Mouse (Mus musculus) bone marrow, adult 2 months (tissue): Measurements from ENCODE around the gene Glis3. TPM values are rescaled to one million over a fixed set of nuclear protein-coding genes. Genes with fewer than 3 reads are reported as not detected.

Source experiments
- H3K27ac ChIP-seq: fragments of 200-500 bp; 2 replicates; pipeline ENCODE4 v1.5.1; 2012; ENCODE audit warnings: low read depth, mild to moderate bottlenecking, control low read depth, inconsistent platforms, low read length; ENCODE audit not compliant: control insufficient read depth, poor library complexity, insufficient read depth
- H3K4me1 ChIP-seq: fragments of 200-500 bp; 2 replicates; pipeline ENCODE4 v1.6.1; 2011; ENCODE audit warnings: low read length; ENCODE audit not compliant: control insufficient read depth, insufficient read depth
- H3K4me3 ChIP-seq: fragments of 200-500 bp; replicated peaks from 2 replicates; pipeline ENCODE3; 2011; ENCODE audit warnings: mild to moderate bottlenecking, low read depth, low read length, control low read depth; ENCODE audit not compliant: control insufficient read depth
- CTCF ChIP-seq: fragments of 200-500 bp; IDR thresholded peaks from 2 replicates; pipeline ENCODE4 v1.5.1; 2011; ENCODE audit warnings: low read length, control low read depth; ENCODE audit not compliant: control insufficient read depth, insufficient read depth
- POLR2A ChIP-seq: fragments of 200-500 bp; IDR thresholded peaks from 2 replicates; pipeline ENCODE4 v1.6.1; 2011; ENCODE audit warnings: low read depth, mild to moderate bottlenecking, control low read depth, low read length, borderline replicate concordance; ENCODE audit not compliant: control insufficient read depth
- WGBS: fragments of 180-500 bp; shearing (Covaris S2); methylation state at CpG from one replicate; pipeline ENCODE4 v1.1.7; 2018; 5-methylcytosine and 5-hydroxymethylcytosine counted together
- polyA plus RNA-seq: library from polyadenylated mRNA; stranded (reverse); fragments of >200 nt; gene quantifications from 2 replicates; pipeline ENCODE4 v1.2.4, GENCODE M21; 2011; ENCODE audit warnings: low replicate concordance; ENCODE audit not compliant: missing spikeins, insufficient read depth, insufficient read length

The Glis3 gene
- polyA plus RNA-seq, 1 experiment, result 2.5 TPM

DNA sequence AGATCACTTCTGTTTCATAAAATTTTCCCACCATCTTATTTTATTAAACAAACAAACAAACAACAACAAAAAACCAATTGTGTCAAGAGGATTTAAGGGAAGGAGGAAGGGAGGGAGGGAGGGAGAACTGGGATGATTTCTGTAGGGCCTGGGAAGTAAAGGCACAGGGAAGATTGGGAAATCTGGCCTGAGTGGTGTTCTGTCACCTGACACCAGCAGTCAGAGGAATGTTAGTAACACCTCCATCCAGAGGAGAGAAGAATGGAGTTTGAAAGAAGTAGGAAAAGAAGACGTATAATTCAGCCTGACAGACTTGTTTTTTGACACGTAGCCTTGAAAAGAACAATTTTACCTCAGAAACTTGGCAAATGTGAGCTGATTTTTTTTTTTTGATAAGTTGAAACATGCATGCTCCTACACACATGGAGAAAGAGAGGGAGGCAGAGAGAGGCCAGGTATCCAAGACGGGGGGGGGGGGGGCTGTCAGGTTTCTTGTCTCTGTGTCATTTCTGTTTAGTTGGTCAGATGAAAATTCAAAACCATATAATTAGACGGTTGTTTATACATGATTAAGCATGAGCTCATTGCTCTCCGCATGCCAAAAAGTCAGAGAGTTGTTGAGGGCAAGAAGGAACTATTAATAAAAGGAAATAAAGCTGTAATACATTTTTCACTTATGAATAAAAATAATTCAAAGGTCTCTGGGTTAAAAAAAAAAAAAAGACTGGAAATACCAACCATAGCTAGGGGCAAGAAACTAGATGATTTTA, 122.1 kb downstream of the Glis3 start:
- Histone ChIP-seq H3K4me1 (no peaks in the 10 kb centered on the region), H3K27ac (no peak overlapping the region), H3K4me3 (no peak overlapping the region)
- 73% methylated on average over 5 of the region's 5 CpGs for WGBS
- no peak for TF ChIP-seq POLR2A
- TF ChIP-seq CTCF, result no peak

DNA sequence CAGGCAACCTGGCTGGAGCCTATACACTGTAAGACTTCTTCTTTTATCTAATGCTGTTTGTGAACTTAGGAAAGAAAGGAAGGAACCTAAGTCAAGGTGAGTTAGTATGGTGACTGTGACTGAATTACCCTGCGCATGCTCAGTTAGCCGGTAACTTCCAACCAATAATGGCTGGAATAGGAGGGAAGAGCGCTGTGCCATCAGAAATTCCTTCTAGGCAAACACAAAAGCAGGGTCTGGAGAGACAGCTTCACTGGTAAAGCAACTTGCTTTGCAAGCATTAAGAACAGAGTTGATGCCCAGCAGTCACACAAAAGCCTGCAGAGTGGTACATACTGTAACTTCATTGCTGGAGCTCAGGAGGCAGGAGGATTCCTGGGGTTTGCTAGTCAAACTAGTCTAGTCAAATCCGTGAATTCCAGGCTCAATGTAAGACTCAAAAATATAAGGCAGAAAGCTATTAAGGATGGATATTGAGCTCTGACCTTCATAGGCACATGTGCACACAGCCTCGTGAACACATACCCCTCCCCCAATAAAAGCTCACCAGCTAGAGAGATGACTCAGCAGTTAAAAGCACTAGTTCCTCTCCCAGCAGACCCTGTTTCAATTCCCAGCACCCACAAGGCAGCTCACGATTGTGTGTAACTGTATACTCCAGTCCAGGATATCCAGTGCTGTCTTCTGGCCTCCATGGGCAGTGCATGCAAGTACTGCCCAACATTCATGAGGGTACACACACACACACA, 124.5 kb downstream of the Glis3 start:
- WGBS, result 78% methylated on average over 6 of the region's 6 CpGs
- no peak for TF ChIP-seq POLR2A
- no peak for TF ChIP-seq CTCF
- no peak overlapping the region for H3K4me3 ChIP-seq
- no peaks in the 10 kb centered on the region for H3K4me1 ChIP-seq
- no peak overlapping the region for H3K27ac ChIP-seq

DNA sequence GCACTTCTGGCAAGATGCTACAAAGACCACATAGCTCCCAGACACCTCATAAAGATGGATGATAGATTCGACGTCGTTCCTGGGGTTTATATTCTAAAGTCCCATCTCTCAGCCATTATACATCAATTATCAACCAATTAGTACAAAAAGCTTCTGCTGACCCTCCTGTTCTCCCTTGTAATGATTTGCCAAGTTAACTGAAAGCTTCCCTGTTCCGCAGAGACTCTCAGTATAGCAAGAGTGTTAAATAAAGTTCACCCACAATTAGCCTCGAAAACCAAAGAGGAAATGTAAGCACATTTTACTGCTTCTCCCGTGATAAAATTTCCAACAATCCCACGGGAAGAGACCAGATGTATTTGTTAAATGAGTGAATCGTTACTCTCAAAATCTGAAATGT, 129.3 kb downstream of the Glis3 start:
- no peak overlapping the region for H3K27ac ChIP-seq
- TF ChIP-seq POLR2A (no peak), CTCF (no peak)
- no peak overlapping the region for H3K4me3 ChIP-seq
- H3K4me1 ChIP-seq, result no peaks in the 10 kb centered on the region; the same call in 1 of the 2 replicates
- WGBS, result 76% methylated on average over 8 of the region's 8 CpGs

DNA sequence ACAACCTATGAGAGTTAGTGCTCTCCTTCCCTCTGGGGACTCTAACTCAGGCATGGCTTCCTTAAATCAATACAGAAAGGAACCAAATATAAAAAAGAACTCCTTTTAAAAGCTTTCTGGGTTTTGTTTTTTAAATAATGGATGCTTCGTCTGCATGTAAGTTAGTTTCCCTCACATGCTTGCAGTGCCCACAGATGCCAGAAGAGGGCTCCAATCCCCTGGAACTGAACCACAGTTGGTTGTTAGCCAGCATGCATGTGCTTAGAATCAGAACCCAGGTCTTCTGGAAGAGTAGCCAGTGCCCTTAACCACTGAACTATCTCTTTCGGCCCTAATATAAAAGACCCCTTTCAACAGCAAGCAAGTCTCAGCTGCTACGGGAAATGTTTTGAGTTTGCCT, 132.9 kb downstream of the Glis3 start:
- TF ChIP-seq POLR2A (no peak), CTCF (peak; percentile 29; the same call in 1 of the 2 replicates)
- Histone ChIP-seq H3K4me3 (no peak overlapping the region), H3K27ac (no peak overlapping the region), H3K4me1 (no peaks in the 10 kb centered on the region; the same call in 1 of the 2 replicates)
- 88% methylated on average over 3 of the region's 3 CpGs for WGBS

DNA sequence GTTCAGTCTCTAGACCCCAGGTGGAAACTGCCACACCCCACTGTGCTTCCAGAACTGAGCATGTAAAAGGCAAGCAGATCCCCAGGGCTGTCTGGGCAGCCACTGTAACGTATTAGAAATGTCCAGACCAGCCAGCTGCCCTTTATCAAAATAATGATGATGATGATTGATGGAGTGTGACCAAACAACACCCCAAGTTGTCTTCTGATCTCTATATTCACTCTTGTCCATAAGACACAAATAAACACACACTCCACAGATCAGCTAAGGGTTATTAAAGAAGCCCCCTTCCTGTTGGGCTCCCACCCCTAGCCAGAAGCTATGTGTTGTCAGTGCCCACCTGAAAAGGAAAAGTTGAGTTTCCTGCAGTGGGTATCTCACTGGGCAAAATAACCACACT, 134.4 kb downstream of the Glis3 start:
- TF ChIP-seq CTCF (no peak), POLR2A (no peak)
- Histone ChIP-seq H3K4me1 (no peaks in the 10 kb centered on the region; the same call in 1 of the 2 replicates), H3K4me3 (no peak overlapping the region), H3K27ac (no peak overlapping the region)
- 50% methylated on average over 1 of the region's 1 CpGs for WGBS

DNA sequence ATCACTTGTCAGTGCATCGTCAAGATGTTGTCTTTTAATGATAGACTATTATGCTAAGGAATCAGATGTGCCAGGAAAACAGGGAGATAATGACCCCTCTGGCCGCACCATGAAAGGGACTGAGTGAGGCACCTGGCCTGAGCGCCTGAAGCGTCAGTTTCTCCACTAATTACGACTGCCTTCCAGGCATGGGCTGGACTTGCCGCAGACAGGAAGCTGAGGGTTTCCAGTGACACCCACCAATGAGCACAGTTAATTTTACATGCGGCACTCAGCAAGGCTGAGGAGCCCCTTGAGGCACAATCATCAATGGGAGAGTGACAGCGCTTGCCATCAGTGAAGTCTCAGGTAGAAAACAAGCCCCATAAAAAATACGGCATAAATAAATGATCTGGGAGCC, 141.1 kb downstream of the Glis3 start:
- Histone ChIP-seq H3K27ac (no peak overlapping the region), H3K4me3 (no peak overlapping the region), H3K4me1 (no peaks in the 10 kb centered on the region)
- no peak for TF ChIP-seq CTCF
- 36% methylated on average over 9 of the region's 9 CpGs for WGBS

DNA sequence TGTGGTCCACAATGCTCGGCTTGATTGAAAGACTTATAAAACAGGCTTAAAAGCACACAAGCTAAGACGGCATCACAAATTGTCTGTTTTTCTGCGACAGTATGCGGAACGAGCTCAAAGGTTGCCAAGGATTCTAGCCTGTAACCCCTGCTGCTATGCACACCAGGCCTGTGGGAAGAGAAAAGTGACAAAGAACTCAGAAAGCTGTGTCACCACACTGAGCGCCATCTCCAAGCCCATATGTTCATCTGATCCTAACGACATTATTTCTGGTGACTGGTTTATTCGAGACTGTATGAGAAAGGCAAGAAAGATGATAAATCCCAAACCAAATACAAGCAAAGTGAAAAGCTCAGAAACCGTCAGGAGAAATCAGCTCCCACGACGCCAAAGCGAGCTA, 144.9 kb downstream of the Glis3 start:
- TF ChIP-seq CTCF (no peak), POLR2A (no peak)
- peaks cover 2% of the 10 kb centered on the region; the same call in 1 of the 2 replicates for H3K4me1 ChIP-seq
- H3K27ac ChIP-seq, result no peak overlapping the region
- whole genome bisulfite sequencing, result 86% methylated on average over 12 of the region's 12 CpGs
- no peak overlapping the region for H3K4me3 ChIP-seq

DNA sequence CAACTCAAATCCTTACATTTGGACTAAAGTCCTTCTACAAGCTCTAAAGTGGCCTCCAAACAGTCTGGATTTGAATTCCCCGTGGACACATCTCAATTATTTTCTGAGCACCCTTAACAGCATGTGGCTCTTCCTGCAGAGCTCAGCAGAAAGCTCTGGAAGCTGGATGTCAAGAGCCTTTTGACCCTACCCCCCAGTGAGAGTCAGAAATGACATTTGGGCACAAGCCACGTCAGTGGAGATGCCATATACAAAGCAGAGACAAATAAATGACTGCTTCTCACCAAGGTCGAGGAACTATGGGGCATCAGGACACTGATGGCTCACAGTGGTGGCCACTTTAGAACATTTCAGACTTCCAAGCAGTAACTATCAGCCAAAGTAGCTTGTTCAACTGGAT, 146.3 kb downstream of the Glis3 start:
- Histone ChIP-seq H3K4me1 (peaks cover 2% of the 10 kb centered on the region; the same call in 1 of the 2 replicates), H3K4me3 (no peak overlapping the region), H3K27ac (no peak overlapping the region)
- WGBS, result 75% methylated on average over 3 of the region's 3 CpGs
- no peak for TF ChIP-seq POLR2A
- TF ChIP-seq CTCF, result no peak
